Comparison of ENCODE assay signal across 7 mouse cellular contexts in the genomic region with DNA sequence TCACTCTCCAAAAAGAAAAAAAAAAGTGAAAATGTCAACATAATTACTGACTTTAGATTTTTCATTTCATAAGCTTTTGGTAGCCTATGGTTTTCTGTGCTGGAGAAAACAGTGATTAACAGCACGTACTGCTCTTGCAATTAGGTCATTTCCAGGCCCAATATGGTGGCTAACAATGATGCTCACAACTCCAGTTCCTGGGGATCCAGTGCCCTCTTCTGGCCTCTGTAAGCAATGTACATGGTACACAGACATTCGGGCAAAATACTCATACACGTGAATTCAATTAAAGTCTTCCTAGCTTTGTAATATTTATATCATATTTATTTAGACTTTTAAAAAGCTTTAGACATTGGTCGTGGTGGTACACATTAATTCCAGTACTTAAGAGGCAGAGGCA. TPM values are rescaled to one million over a fixed set of nuclear protein-coding genes. Genes with fewer than 3 reads are reported as not detected.
A peak's percentile ranks its signal among the peaks of the same experiment; 100 is the strongest.
DNase-seq lines count a peak whose midpoint lies in the region; ATAC-seq and TF ChIP-seq lines count a peak whose summit lies in the region.

No protein-coding gene starts in this region.

- no peaks in the 10 kb centered on the region for H3K27me3 ChIP-seq in kidney, adult 2 months (replicated peaks; ENCODE audit: control insufficient read depth, insufficient read depth, low read length)
- H3K27me3 ChIP-seq in kidney, embryonic 14.5 days (ENCODE audit: control insufficient read depth, insufficient read depth, low read length), result no peaks in the 10 kb centered on the region

- H3K36me3 ChIP-seq in kidney, adult 2 months (ENCODE audit: control insufficient read depth, insufficient read depth, low read length), result no peaks in the 10 kb centered on the region
- no peaks in the 10 kb centered on the region for H3K36me3 ChIP-seq in kidney, embryonic 14.5 days (ENCODE audit: control insufficient read depth, insufficient read depth, low read length)

- peak; percentile 29 for DNase-seq in kidney, adult 2 months
- peak; percentile 76 for DNase-seq in 3T3-L1 (ENCODE audit: low read depth, low spot score)
- DNase-seq in CD4-positive helper T cell, adult 2 months (ENCODE audit: low read depth, low spot score), result peak; percentile 32
- DNase-seq in embryo, embryonic 10.5 days (ENCODE audit: low spot score), result peak; percentile 58
- no peak for DNase-seq in Muller cell, postnatal 12 days (ENCODE audit: inconsistent ontology term)
- no peak for DNase-seq in urinary bladder, adult 2 months (ENCODE audit: low spot score)

- no peak overlapping the region for H3K4me3 ChIP-seq in kidney, adult 2 months (ENCODE audit: insufficient read depth, low read depth, low read length)
- no peak overlapping the region for H3K4me3 ChIP-seq in kidney, embryonic 14.5 days (ENCODE audit: low read length)

- no peaks in the 10 kb centered on the region for H3K4me1 ChIP-seq in kidney, adult 2 months (ENCODE audit: control insufficient read depth, insufficient read depth, low read length)
- H3K4me1 ChIP-seq in kidney, embryonic 14.5 days (ENCODE audit: control insufficient read depth, insufficient read depth, low read length), result no peaks in the 10 kb centered on the region

- WGBS in kidney, adult 2 months, result 29% methylated on average over 4 of the region's 4 CpGs
- 36% methylated on average over 4 of the region's 4 CpGs for WGBS in kidney, embryonic 14.5 days

- H3K4me2 ChIP-seq in kidney, embryonic 14.5 days (replicated peaks; ENCODE audit: low read depth, low read length), result no peak overlapping the region

- H3K9ac ChIP-seq in kidney, embryonic 14.5 days (ENCODE audit: low read depth, low read length), result no peak overlapping the region

- H3K27ac ChIP-seq in kidney, adult 2 months (ENCODE audit: insufficient read depth, low read depth, low read length), result no peak overlapping the region
- H3K27ac ChIP-seq in kidney, embryonic 14.5 days (ENCODE audit: low read depth, low read length), result no peak overlapping the region

- TF ChIP-seq CTCF in kidney, adult 2 months (conservative IDR thresholded peaks at IDR 0.05; ENCODE audit: insufficient read depth, insufficient read length, low read depth, low read length), result peak; percentile 51

- no peak for ATAC-seq in kidney, embryonic 14.5 days (ENCODE audit: low FRiP score, low TSS enrichment)

- no peaks in the 10 kb centered on the region for H3K9me3 ChIP-seq in kidney, embryonic 14.5 days (ENCODE audit: control insufficient read depth, low read length)

- TF ChIP-seq POLR2A in kidney, adult 2 months (IDR thresholded peaks at IDR 0.05; ENCODE audit: low read depth, low read length), result no peak

RNA-seq across cellular contexts. Expression of a gene that starts 3.8 kb away (rescaled TPM):
- polyA plus RNA-seq in kidney, adult 2 months (2012; rRNA removed), result 33.3 and 36.1 TPM in 2 replicates
- 110 and 116 TPM in 2 replicates for polyA plus RNA-seq in kidney, embryonic 14.5 days (2014; fragmentation: Nextera tagmentation; extraction: Ambion mirVana)
- polyA plus RNA-seq in urinary bladder, adult 2 months (2012; rRNA removed), result 74.3 and 85.3 TPM in 2 replicates

RNA-seq across cellular contexts. Expression of a gene that starts 23.4 kb away (rescaled TPM):
- polyA plus RNA-seq in kidney, adult 2 months (2012; rRNA removed), result 3.4 and 5.0 TPM in 2 replicates
- polyA plus RNA-seq in kidney, embryonic 14.5 days (2014; fragmentation: Nextera tagmentation; extraction: Ambion mirVana), result 5.5 and 9.5 TPM in 2 replicates
- polyA plus RNA-seq in urinary bladder, adult 2 months (2012; rRNA removed), result 9.7 and 11.4 TPM in 2 replicates

Comparison
In these comparisons a context has a peak if more than half of its experiments do, and no peak if none do; other contexts are left out.
1. DNase-seq: peak in kidney, adult 2 months (single experiment), 3T3-L1 (single experiment), CD4-positive helper T cell, adult 2 months (single experiment) and embryo, embryonic 10.5 days (single experiment); none in Muller cell, postnatal 12 days (single experiment) and urinary bladder, adult 2 months (single experiment).